Mouse (Mus musculus): ENCODE results near the gene Phyh.
"Not testable (repeated sequence)": the region's sequence is repeated elsewhere in the genome, so short reads cannot be mapped to it uniquely, and the experiment has no call there.

The Phyh gene

DNA sequence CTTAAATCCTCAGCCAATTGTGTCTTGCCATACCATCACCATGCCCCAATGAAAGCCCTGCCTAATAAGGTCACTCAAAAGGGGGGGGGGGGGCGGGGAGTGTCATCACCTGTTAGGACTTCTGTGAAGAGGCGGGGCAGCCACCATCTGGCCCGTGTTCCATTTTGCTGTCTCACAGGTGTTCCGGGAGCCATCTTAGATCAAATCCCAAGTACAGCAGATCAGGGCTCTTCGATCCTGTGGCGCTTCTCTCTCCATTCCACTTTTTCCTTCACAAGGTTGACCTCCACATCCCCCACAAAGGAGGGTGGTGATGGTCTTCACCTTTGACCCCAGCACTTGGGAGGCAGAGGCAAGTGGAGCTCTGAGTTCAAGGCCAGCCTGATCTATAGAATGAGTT lies 2.8 kb upstream of the Phyh start:
- DNase-seq (ENCODE audit: inconsistent age in 2 of 2, low spot score in 1 of 2) = no peak

DNA sequence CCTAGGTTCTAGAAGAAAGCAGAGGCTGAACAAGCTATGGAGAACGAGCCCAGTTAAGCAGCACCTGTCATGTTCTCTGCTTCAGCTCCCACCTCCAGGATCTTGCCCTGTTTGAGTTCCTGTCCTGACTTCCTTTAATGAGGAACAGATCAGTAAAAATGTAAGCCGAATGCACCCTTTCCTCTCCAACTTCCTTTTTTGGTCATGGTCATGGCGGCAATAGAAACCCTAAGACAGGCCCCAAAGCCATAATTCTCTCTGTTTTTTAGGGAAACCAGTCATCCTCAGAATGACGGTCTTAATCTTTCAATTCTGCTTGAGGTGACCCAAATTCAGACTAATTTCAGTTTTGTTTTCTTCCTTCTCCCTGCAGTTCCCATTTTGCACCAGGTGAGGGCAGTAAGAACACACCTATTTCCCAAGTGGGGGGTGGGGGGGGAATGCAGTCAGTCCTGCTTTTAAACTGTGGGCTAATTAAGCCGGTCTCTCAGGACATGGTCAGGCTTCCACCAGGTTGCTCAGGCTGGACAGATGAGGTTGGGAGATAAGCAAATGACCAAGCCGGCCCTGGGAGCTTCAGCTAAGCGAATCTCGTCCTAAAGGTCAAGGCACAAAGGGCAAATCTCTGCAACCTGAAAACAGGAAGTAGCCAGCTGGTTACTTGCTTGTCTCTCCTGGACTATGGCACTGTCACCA lies 1.3 kb upstream of the Phyh start:
- peak; percentile 65 to 90 for DNase-seq (ENCODE audit: inconsistent age in 2 of 2, low spot score in 1 of 2)

DNA sequence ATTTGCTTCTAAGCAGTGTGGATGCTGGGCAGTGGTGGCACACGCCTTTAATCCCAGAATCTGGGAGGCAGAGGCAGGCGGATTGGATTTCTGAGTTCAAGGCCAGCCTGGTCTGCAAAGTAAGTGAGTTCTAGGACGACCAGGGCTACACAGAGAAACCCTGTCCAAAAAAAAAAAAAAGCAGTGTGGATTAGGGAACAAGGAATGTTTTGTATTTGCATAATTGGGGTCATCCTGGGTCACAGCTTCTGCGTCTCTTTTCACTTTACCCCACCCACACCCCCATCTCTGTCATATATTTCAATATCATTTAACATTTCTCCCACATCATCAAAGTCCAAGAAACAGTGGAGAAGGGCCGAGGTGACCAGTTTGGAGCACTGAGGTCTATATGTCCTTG lies 2.2 kb downstream of the Phyh start:
- no peak for DNase-seq (ENCODE audit: inconsistent age in 2 of 2, low spot score in 1 of 2)

DNA sequence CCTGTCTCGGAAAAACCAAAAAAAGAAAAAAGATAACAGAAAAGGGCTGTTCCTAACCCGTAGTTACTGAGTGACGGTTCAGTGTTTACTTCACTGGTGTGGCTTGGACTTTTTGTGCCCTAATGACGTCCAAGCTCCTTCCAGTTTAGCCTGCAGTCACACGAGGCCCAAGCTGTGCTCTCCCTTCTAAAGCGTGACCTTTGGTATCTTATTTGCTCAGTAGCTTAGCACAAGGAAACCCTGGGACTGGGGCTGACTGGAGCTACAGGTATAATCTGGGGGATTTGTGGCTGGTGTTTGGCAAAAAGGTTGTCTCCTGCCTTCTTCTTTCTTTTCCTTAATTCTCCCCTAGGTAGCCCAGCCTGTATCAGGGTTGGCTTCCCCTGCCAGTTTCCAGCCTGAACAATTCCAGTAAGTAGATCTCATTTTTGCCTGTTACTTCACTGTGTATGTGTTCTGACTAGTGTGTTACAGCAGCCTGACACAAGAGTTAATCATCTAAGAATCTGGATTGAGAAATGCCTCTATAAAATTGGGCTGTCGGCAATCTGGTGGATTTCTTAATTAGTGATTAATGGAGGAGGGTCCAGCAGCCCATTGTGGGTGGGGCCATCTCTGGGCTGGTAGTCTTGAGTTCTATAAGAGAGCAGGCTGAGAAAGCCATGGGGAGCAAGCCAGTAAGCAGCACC lies 3.8 kb downstream of the Phyh start:
- DNase-seq (ENCODE audit: inconsistent age in 2 of 2, low spot score in 1 of 2) = peak in 1 of 2 experiments; percentile 69

DNA sequence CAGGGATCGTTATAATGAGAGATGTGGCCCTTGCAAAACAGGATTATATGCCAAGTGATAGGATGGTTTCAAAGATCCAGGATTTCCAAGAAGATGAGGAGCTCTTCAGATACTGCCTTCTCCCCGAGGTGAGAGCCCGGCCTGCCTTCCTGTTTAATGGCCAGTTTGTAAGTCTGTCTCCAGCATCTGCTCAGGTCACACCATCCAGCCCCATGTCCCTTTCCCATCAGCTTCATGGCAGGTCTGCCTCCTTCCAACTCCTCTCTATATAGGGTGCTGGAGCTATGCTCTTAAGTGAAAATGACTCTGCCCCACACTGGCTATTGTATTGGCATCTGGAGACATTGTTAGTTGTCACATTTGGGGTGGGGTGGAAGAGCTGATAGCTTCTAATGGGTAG lies 8.6 kb downstream of the Phyh start:
- no peak for DNase-seq (ENCODE audit: inconsistent age in 2 of 2, low spot score in 1 of 2)

DNA sequence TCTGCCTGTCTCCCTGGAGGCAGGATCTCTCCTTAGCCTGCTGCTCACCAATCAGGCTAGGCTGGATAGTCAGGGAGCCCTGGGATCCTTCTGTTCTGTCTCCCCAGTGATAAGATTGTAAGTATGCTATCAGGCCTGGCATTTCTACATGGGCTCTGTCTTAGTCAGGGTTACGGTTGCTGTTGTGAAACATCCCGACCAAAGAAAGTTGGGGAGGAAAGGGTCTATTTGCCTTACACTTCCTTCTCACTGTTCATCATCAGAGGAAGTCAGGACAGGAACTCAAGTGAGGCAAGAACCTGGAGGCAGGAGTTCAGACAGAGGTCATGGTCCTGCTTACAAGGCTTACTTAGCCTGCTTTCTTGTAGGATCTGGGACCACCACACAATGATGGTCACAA lies 10.4 kb downstream of the Phyh start:
- DNase-seq (ENCODE audit: inconsistent age in 2 of 2, low spot score in 1 of 2) = no peak

DNA sequence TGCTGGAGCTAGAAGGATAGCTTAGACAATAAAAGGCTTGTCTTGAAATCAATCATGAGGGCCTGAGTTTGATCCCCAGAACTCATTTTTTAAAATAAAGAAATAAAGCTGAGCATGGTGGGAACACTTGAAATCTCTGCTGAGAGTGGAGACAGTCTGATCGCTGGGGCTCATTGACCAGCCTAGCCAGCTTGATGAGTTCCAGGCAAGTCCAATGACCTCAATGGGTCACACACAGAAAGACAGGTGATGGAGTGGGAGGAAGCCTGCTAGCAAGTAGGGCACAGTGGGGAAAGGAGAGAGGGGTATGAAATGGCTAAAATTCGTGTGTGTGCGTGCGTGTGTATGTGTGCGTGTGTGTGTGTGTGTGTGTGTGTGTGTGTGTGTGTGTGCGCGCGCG lies 15.7 kb downstream of the Phyh start:
- DNase-seq (ENCODE audit: inconsistent age in 2 of 2, low spot score in 1 of 2) = no peak

DNA sequence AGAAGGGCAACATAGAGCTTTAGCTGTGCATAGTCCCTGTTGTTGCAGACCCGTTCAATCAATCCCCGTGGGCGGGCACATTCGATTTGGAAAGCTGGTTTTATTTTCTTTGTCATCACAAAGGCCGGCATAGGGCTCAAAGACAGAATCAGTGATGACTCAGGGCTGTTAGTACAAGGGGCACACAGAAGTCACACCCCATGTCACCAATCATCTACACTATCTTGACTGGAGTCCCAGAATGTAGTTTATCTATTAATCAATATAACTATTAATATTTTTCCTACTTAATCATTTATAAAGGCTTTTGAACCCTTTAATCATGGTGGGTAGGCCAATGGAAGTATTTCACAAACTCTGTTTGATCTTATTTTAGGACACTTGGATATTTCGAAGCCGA lies 19.1 kb downstream of the Phyh start:
- DNase-seq (ENCODE audit: inconsistent age in 2 of 2, low spot score in 1 of 2) = no peak

DNA sequence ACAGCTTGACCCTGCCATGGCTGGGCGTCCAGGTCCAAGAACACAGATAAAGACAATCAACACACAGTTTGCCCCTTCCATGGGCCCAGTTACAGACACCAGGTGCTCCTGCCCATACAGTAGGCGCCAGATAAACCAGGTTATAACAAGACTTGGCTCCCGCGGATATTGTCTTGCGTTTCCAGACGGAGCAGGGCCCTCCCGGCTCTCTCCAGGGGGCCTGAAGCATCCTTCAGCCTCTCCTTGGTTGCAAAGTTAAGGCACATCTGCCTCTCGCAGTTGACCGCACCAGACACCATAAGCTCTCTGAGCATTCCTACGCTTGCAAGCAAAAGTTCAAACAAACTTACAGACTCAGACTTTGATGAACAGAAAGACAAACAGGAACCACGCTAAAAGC lies 22.0 kb downstream of the Phyh start:
- no peak for DNase-seq (ENCODE audit: inconsistent age in 2 of 2, low spot score in 1 of 2)

DNA sequence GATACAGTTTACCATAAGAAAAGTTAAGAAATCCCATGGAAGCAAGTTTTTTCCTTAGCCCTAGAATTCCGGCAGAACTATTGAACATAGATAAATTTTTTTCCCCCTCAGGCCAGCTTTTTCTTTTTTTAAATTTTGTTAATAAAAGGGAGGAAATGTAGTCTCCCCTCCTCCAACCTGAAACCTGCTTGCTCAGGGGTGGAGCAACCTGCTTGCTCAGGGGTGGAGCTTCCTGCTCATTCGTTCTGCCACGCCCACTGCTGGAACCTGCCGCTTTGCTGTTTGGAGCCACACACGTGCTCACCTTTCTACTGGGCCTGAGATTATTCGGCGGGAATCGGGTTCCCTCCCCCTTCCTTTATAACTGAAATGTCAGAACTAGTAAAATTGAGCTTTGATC lies 30.9 kb downstream of the Phyh start:
- not testable (repeated sequence) for DNase-seq (ENCODE audit: inconsistent age in 2 of 2, low spot score in 1 of 2)

- no peak for DNase-seq (ENCODE audit: inconsistent age in 2 of 2, low spot score in 1 of 2)
Measured at GRCm38 (mm10) chr2:4950986-4951385, 32.2 kb downstream of the Phyh start.

DNA sequence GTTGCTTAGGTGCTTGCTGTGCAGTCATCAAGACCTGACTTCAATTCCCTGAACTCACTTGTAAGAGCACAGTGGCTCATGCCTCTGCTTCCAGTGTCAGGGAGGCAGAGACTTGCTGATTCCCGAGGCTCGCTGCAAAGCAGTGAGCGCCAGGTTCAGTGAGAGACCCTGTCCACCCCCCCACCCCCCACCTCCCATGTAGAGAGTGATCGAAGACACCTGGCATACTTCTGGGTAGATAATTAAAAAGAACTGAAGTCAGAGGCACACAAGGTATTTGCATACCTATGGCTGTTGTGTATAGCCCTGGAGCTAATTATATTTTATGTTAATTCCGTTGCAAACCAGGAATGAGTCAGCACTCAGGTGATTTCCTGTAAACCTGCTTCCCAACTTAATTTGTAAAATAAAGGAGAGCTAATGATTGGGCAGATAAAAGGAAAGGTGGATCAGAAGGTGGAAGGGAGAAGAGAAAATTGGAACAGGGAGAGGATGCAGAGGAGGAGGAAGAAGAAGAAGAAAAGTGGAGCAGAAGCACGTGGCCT lies 35.5 kb downstream of the Phyh start:
- DNase-seq (ENCODE audit: inconsistent age in 2 of 2, low spot score in 1 of 2) = no peak

GRCm38 (mm10) chr2:4958039-4958438 lies 39.2 kb downstream of the Phyh start:
- DNase-seq (ENCODE audit: inconsistent age in 2 of 2, low spot score in 1 of 2) = no peak

DNA sequence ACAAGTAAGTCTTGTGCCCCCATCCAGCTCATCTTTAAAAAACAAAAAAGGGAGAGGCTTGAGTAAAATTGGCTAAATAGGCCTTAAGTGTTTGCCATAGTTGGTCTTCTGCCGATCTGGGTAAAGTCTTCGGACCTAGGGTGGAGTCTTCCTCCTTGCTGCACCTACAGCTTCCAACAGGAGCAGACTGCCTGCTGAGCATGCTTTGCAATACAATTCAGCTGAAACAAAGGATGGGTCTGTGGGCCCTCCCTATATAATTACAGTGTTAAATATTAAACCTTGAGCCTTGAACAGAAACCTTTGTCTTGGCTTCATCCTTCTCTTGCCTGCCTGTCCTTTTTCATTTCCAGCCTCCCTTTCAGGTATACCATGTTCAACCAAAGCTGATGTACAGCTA lies 49.0 kb downstream of the Phyh start:
- no peak for DNase-seq (ENCODE audit: inconsistent age in 2 of 2, low spot score in 1 of 2)

GRCm38 (mm10) chr2:4969083-4969482 lies 50.3 kb downstream of the Phyh start:
- no peak for DNase-seq (ENCODE audit: inconsistent age in 2 of 2, low spot score in 1 of 2)

DNA sequence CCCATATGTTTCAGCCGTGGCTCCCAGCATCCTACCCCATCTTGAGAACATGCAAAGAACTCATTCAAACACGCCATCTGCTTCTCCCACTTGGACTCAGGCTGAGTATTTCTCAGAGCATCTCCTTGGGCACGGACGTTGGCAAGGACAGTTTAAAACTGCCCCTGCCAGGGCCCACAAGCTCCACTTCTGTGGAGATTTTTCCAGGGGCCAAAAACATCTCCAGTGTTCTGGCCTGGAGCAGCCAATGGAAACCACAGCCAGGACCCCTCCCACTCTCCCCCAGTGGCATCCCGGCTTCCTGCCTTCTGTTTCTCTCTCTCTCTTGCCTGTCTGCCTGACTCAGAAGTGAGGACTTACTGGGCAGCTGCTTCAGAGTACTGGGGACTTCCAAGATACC lies 57.0 kb downstream of the Phyh start, which contains the start of gene Ucma:
TSS of gene Ucma (plus strand) at position 316 of the 400 bp plus-strand sequence.
- no peak for DNase-seq (ENCODE audit: inconsistent age in 2 of 2, low spot score in 1 of 2)

DNA sequence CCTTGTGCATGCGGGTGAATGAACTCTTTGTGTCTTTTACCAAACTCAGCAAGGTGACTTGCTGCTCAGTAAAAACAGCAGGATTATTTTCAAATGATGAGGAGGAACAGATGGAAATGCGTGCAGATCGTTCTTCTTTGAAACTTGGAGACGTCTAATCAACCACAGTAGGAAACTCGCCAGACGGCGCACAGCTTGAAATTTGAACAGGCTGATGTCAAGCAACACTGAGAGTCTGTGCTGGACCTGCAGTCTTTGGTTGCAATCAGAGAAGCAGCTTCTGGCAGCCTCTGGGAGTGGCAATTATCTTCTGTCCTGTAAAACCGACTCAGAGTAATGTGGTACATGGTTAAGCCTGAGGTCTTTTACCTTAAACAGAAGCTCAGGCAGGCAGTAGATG lies 59.3 kb downstream of the Phyh start:
- DNase-seq (ENCODE audit: inconsistent age in 2 of 2, low spot score in 1 of 2) = no peak

- no peak for DNase-seq (ENCODE audit: inconsistent age in 2 of 2, low spot score in 1 of 2)
Measured at GRCm38 (mm10) chr2:4983987-4984386, 65.2 kb downstream of the Phyh start.

DNA sequence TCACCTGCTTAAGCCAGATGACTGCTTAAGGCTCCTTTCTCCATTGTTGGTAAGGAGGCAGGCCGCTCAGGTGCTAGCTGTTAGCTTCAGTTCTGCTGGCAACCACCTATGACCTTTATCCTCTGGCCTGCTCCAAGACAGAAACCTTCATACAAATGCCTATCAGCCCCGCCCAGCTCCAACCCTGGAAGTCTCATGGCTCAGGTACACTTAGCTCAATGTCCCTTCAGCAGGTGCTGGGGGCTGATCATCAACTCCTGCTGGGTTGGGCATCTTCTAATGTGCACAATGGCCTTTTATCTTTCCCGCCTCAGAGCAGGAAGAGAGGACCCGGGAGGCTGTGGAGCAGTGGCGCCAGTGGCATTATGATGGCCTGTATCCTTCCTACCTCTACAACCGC lies 66.2 kb downstream of the Phyh start:
- no peak for DNase-seq (ENCODE audit: inconsistent age in 2 of 2, low spot score in 1 of 2)

DNA sequence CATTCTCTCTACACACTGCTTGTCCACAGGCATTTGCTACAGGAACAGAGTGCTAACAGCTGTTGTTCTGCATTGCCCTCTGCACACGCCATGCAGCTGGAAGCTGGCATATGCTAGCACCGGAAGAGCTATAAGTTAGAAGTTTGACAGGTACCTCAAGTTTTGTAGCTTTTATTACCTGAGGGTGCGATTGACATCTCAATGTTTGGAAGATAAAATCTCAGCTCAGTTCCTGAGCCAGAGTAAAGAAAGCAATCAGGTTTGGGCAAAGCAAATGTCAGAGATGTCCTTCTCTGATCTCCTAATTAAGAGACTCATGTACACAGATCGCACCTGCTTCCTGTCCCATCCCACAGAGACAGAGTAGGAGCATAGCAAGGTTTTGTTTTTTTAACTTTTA lies 68.0 kb downstream of the Phyh start:
- DNase-seq (ENCODE audit: inconsistent age in 2 of 2, low spot score in 1 of 2) = no peak

DNA sequence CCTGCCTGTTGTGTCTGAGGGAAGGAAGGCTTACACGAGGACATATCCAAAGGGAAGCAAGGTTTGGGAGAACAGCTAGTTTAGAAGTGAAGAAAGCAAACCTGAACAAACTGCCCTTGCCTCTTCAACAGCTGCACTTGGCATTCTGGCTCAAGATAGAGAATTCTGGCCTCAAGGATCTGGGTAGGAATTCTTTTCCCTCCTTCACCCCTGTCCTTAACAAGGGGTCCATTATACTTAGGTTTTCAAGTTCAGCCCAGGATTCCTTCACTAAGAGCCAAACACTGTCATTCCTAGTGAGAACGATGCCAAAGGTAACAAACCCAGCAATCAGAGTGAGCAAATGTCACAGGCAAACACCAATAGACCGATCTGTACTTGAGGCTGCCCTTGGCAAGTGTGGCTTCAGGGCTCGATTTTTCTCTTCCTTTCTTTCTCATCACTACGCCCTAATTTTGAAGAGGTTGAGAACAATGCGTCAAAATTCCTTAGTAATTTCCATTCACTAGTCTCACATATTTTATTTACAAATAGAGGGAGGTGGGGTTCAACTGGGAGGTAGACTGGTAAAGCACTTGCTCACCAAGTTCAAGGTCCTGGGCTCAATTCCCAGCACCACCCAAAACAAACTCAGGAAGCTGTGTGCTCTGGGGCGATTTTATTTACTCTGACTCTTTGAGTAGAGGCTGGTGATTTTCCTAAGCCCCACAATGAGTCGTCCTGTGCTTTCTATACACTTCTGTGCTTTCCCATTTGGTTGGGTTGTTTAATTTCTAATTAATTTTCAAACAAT lies 68.8 kb downstream of the Phyh start:
- no peak for DNase-seq (ENCODE audit: inconsistent age in 2 of 2, low spot score in 1 of 2)
